9 mouse cellular contexts compared by ENCODE assay signal in the genomic region with DNA sequence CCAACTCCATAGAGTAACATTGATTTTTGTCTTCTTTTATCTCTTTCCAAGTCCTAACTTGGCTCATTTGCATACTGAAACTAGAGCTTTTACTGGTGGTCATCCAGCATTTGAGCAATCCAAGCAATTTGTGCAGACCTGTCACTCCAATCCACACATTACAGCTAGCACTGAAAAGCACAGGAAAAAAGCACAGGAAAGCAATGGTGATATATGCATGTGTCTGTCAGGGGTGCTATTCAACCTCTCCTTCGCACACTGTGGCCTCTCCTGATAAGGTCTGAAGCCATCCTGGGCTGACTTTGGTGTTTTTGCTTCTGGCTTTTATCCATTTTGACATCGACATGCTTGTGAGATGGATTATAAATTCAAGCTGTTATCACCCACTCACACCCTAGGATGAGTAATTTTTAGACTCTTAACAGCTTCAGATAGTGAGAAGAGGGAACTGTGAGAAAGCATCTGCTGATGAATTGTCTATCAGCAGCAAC.
DNase-seq lines count a peak whose midpoint lies in the region; ATAC-seq and TF ChIP-seq lines count a peak whose summit lies in the region.
"Had no signal": no experiment of that assay in that cellular context is flagged by ENCODE, and none has a peak within 500 bp of the region (broad histone marks: within the 10 kb centered on the region; RNA-seq: fewer than 3 reads in every experiment).

No protein-coding gene starts in this region.

- H3K36me3 ChIP-seq in hindbrain, postnatal 0 days (ENCODE audit: insufficient read depth, low read length) = no peaks in the 10 kb centered on the region
- H3K36me3 ChIP-seq in hindbrain, embryonic 12.5 days = no peaks in the 10 kb centered on the region
- H3K36me3 ChIP-seq in midbrain, embryonic 14.5 days (ENCODE audit: control insufficient read depth, insufficient read depth, low read length) = no peaks in the 10 kb centered on the region
- H3K36me3 ChIP-seq in midbrain, embryonic 11.5 days (ENCODE audit: control insufficient read depth, insufficient read depth, low read length) = no peaks in the 10 kb centered on the region
- no peaks in the 10 kb centered on the region for H3K36me3 ChIP-seq in stomach, embryonic 16.5 days (ENCODE audit: control insufficient read depth, insufficient read depth, low read length)

- no peak overlapping the region for H3K9ac ChIP-seq in hindbrain, postnatal 0 days (replicated peaks; ENCODE audit: low read length)
- no peak overlapping the region for H3K9ac ChIP-seq in hindbrain, embryonic 12.5 days
- no peak overlapping the region for H3K9ac ChIP-seq in midbrain, embryonic 14.5 days (replicated peaks; ENCODE audit: low read length)
- no peak overlapping the region for H3K9ac ChIP-seq in midbrain, embryonic 11.5 days (ENCODE audit: low read length)
- H3K9ac ChIP-seq in stomach, embryonic 16.5 days (ENCODE audit: low read length) = no peak overlapping the region

- no peak for DNase-seq in hindbrain, postnatal 0 days (ENCODE audit: low spot score)
- peak; percentile 2 for DNase-seq in midbrain, embryonic 14.5 days
- no peak for DNase-seq in midbrain, embryonic 11.5 days (ENCODE audit: low spot score, missing footprints)
- peak; percentile 11 to 45 for DNase-seq in layer of hippocampus, postnatal 14 days (ENCODE audit: low spot score in 2 of 2)
- no peak for DNase-seq in cerebellum, adult 9-10 months
- DNase-seq: adrenal gland, postnatal 14 days; kidney, adult 11 months had no signal

- H3K4me3 ChIP-seq in hindbrain, postnatal 0 days (ENCODE audit: low read length) = no peak overlapping the region
- H3K4me3 ChIP-seq in hindbrain, embryonic 12.5 days = no peak overlapping the region
- no peak overlapping the region for H3K4me3 ChIP-seq in midbrain, embryonic 14.5 days (replicated peaks; ENCODE audit: low read depth, low read length)
- no peak overlapping the region for H3K4me3 ChIP-seq in midbrain, embryonic 11.5 days (ENCODE audit: low read depth, low read length)
- no peak overlapping the region for H3K4me3 ChIP-seq in stomach, embryonic 16.5 days (replicated peaks; ENCODE audit: low read length)

- TF ChIP-seq CTCF in hindbrain, postnatal 0 days (IDR thresholded peaks at IDR 0.05; ENCODE audit: low read depth) = no peak

- H3K27me3 ChIP-seq in hindbrain, postnatal 0 days (ENCODE audit: insufficient read depth, low read length) = no peaks in the 10 kb centered on the region
- H3K27me3 ChIP-seq in hindbrain, embryonic 12.5 days = no peaks in the 10 kb centered on the region
- no peaks in the 10 kb centered on the region for H3K27me3 ChIP-seq in midbrain, embryonic 14.5 days (ENCODE audit: control insufficient read depth, insufficient read depth, low read length)
- H3K27me3 ChIP-seq in midbrain, embryonic 11.5 days (ENCODE audit: control insufficient read depth, insufficient read depth, low read length) = no peaks in the 10 kb centered on the region
- H3K27me3 ChIP-seq in stomach, embryonic 16.5 days (ENCODE audit: control insufficient read depth, insufficient read depth, low read length) = no peaks in the 10 kb centered on the region

- H3K27ac ChIP-seq in hindbrain, postnatal 0 days = no peak overlapping the region
- H3K27ac ChIP-seq in hindbrain, embryonic 12.5 days = no peak overlapping the region
- H3K27ac ChIP-seq in midbrain, embryonic 14.5 days (replicated peaks; ENCODE audit: low read depth, low read length) = no peak overlapping the region
- H3K27ac ChIP-seq in midbrain, embryonic 11.5 days (ENCODE audit: low read depth, low read length) = no peak overlapping the region
- peak overlapping the region; percentile 28; the same call in 1 of the 2 replicates for H3K27ac ChIP-seq in stomach, embryonic 16.5 days (ENCODE audit: low read length)

- H3K4me1 ChIP-seq in hindbrain, postnatal 0 days (ENCODE audit: insufficient read depth, low read length) = no peaks in the 10 kb centered on the region
- H3K4me1 ChIP-seq in hindbrain, embryonic 12.5 days = no peaks in the 10 kb centered on the region
- H3K4me1 ChIP-seq in midbrain, embryonic 14.5 days (ENCODE audit: control insufficient read depth, insufficient read depth, low read length) = no peaks in the 10 kb centered on the region
- H3K4me1 ChIP-seq in midbrain, embryonic 11.5 days (ENCODE audit: control insufficient read depth, insufficient read depth, low read length) = no peaks in the 10 kb centered on the region
- peaks cover 3% of the 10 kb centered on the region; the same call in 1 of the 2 replicates for H3K4me1 ChIP-seq in stomach, embryonic 16.5 days (ENCODE audit: control insufficient read depth, insufficient read depth, low read length)

- WGBS in hindbrain, postnatal 0 days = 70% methylated on average over 2 of the region's 2 CpGs
- WGBS in hindbrain, embryonic 12.5 days = 80% methylated on average over 2 of the region's 2 CpGs
- 68% methylated on average over 2 of the region's 2 CpGs for WGBS in midbrain, embryonic 14.5 days
- 84% methylated on average over 2 of the region's 2 CpGs for WGBS in midbrain, embryonic 11.5 days
- 32% methylated on average over 2 of the region's 2 CpGs for WGBS in stomach, embryonic 16.5 days

- no peak overlapping the region for H3K4me2 ChIP-seq in hindbrain, postnatal 0 days (ENCODE audit: low read depth, low read length)
- H3K4me2 ChIP-seq in hindbrain, embryonic 12.5 days (replicated peaks) = no peak overlapping the region
- no peak overlapping the region for H3K4me2 ChIP-seq in midbrain, embryonic 14.5 days (ENCODE audit: low read length)
- H3K4me2 ChIP-seq in midbrain, embryonic 11.5 days = no peak overlapping the region
- no peak overlapping the region for H3K4me2 ChIP-seq in stomach, embryonic 16.5 days (ENCODE audit: low read depth, low read length)

- ATAC-seq in hindbrain, postnatal 0 days = 0 out of 2 replicates have a peak, but pooled peaks have one; percentile 32
- ATAC-seq in hindbrain, embryonic 12.5 days (ENCODE audit: low FRiP score) = no peak
- no peak for ATAC-seq in midbrain, embryonic 14.5 days (ENCODE audit: low FRiP score, low TSS enrichment)
- ATAC-seq in midbrain, embryonic 11.5 days (ENCODE audit: low FRiP score) = no peak
- ATAC-seq in stomach, embryonic 16.5 days (ENCODE audit: insufficient read depth, low FRiP score) = no peak; the same call in 1 of the 2 replicates

- H3K9me3 ChIP-seq in hindbrain, postnatal 0 days (ENCODE audit: low read length) = no peaks in the 10 kb centered on the region
- H3K9me3 ChIP-seq in hindbrain, embryonic 12.5 days (replicated peaks) = no peaks in the 10 kb centered on the region
- H3K9me3 ChIP-seq in midbrain, embryonic 14.5 days (ENCODE audit: control insufficient read depth, low read length) = no peaks in the 10 kb centered on the region
- H3K9me3 ChIP-seq in midbrain, embryonic 11.5 days (ENCODE audit: control insufficient read depth, low read length) = no peaks in the 10 kb centered on the region
- no peaks in the 10 kb centered on the region for H3K9me3 ChIP-seq in stomach, embryonic 16.5 days (replicated peaks; ENCODE audit: control insufficient read depth, low read length)

Comparison
In these comparisons a context has a peak if more than half of its experiments do, and no peak if none do; other contexts are left out.
1. DNase-seq: peak in midbrain, embryonic 14.5 days (single experiment) and layer of hippocampus, postnatal 14 days (2 of 2); none in hindbrain, postnatal 0 days (single experiment), midbrain, embryonic 11.5 days (single experiment) and cerebellum, adult 9-10 months (single experiment).